Mouse (Mus musculus) layer of hippocampus, postnatal 25 days (tissue): ENCODE results near the gene Kpna4. TPM values are rescaled to one million over a fixed set of nuclear protein-coding genes. Genes with fewer than 3 reads are reported as not detected.
A peak's percentile ranks its signal among the peaks of the same experiment; 100 is the strongest.
"Not testable (repeated sequence)": the region's sequence is repeated elsewhere in the genome, so short reads cannot be mapped to it uniquely, and the experiment has no call there.

ENCODE experiments used
- DNase-seq, 2 experiments: peaks; one replicate each; pipeline ENCODE4 v3.0.0; 2022; ENCODE audit warnings: mixed read lengths in 2 of 2, low spot score in 1 of 2; ENCODE audit errors: extremely low spot score in 1 of 2
- total RNA-seq, 2 experiments: library from RNA; stranded (reverse); gene quantifications; 2 replicates each; pipeline ENCODE4 v1.2.3; 2021

Kpna4 gene
- total RNA-seq, 2 experiments from 2014 or later: 79.5 to 84.7 TPM

DNA sequence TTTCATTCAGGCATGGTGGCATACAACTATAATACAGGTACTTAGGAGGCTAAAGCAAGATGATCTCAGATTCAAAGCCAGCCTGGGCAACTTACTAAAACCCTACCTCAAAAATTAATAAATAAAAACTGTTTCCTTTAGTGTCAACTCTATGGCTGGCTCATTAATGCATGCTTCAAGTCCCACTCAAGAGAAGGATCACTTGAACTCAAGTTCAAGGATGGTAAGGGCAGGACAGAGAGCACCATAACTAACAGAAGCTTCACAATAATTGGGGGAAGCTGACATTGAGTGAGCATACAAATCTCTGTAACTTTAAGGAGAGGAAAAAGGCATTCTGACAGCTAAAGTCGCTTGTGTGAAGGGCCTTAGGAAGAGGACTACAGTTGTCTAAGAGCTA is 13.0 kb downstream of the Kpna4 start:
- no peak for DNase-seq

DNA sequence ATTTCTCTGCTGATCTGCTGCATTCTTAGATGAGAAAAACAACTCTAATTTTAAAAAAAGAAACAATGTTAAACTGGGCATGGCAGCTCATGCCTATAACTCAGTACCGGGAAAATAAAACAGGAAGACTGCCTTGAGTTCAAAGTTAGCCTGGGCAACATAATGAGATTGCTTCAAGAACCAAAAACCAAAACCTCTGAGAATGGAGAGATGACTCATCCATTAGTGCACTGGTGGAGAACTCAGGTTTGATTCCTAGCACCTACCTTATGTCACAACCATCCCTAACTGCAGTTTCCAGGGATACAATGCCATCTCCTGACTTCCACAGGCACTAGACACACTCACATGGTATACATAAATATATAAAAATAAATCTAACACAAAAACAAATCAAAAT is 17.8 kb downstream of the Kpna4 start:
- DNase-seq: no peak

DNA sequence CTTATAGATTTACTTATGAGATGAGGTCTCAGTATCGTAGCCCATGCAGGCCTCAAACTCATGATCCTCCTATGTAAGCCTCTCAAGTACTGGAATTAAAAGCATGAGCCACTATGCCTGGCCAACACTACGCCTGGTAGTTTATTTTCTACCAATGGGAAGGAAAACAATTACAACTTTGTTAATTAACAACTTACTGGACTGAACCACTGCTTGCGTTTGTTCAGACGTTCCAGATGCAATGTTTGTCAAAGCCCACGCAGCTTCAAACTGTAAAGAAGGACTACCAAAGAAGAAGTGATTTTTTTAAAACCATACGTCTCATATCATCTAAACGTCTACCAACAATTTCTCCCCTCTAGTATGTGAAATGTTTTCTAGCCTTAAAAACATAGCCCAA is 32.5 kb downstream of the Kpna4 start:
- no peak for DNase-seq

DNA sequence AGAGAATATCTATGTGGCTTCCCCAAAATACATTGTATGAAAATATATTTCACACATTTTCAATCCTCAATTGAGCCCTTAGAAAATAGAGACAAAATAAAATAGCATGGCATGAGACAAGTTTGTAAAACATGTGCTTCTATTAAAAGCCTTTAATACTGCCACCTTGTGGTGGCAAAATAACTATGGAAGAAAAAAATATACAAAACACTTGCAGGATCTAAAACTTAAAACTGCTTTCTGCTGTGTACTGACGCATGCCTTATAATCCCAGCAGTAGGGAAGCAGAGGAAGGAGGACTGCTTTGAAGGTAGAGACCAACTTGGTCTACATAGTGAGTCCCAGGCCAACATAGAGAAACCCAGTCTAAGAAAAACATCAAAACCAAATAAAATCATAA is 62.9 kb downstream of the Kpna4 start:
- DNase-seq: no peak

DNA sequence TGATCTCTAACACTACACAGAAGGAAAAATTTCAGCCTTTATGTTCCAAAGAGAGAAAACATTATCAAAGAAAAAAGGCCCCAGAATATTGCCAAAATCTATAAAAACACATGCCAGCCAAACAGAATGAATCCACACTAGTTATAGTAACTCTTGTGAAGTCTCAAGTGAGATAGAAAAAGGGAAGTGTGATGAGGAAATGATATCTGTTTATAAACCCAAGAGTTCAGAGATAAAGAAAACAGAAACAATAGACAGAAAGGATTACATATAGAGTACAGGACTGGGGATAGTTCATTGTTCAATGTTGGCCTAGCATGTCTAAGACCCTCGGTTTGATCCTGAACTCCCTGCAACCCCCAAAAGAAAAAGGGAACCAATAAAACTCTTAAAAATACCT is 64.1 kb downstream of the Kpna4 start:
- DNase-seq: no peak

DNA sequence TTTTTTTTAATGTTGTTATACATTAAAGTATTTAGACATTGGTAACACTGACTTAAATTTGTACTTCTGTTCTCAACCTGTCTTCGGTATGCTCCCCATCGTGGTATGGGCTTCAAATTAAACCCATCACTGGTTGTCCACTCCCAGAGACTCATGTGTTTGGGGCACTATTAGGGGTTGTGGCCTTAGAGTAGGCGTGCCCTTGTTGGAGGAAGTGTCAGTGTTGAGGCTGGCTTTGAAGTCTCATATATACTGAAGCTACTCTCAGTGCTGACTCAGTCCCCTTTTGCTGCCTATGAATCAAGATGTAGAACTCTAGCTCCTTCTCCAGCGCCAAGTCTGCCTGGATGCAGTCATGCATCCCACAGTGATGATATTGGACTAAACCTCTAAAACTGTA is 66.2 kb downstream of the Kpna4 start:
- DNase-seq: no peak

DNA sequence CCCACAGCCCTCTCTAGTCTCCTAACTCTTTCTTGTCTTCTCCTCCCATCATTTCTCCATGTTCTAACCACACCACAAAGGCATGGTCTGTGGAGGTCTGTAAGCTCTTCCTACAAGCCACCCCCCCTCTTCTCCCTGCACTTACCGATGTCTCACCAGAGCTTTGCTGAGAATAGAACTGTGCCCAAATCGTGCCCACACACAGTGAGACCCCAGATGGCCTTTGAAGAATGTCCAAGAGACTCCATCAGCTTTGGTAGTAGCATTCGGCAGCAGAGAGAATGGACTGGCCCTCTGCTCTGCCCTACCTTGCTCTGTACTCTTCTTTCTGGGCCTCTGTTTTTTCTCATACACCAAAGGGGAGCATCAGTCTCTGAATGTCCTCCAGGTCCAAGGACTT is 71.0 kb downstream of the Kpna4 start:
- no peak for DNase-seq

DNA sequence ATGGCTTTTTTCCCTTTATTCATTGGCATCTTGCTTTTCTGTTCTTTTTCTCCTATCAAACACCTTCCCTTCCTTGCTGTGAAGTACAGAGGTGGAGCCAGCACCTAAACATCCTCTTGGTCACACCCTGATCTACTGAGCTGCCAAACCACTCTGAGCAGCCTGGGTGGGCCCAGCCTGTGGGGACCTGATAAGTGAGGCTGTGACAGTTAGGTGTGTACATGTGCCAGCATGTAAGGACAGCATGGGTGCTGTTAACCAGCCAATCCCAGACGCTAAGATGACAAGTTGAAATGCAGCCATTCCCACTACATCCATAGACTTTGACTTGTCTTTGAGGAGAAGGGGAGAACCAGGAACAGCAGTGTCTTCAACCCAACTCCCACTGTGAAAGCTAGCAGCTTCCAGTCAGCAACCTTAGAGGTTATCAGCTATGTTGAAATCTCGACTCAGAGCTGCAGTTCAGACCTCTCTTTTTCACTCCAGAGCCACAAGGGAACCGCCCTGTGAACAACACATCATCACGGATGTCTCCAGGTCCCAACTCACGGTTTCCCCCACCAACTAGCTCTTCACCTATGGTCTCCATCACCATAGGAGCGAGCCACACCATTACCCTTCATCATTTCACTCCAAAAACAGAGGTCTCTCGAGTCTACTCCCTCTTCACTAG is 72.0 kb downstream of the Kpna4 start:
- no peak for DNase-seq

DNA sequence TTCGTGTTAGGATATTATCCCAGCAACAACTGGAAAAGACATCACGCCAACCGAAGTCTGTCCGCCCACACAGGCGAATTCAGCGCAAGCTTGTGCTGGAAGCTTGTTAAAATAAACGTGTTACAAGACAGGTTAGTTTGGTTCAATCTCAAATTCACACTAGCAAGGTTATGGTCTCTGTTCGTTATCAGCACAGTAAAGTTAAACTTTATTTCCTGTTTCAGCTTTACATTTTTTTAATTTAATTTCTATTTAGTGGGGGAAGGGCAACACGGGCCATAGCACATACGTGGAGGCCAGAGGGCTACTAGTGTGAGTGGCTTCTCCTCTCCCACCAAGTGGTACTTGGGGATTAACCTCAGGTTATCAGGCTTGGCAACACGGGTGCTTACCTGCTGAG is 75.0 kb downstream of the Kpna4 start:
- no peak for DNase-seq

DNA sequence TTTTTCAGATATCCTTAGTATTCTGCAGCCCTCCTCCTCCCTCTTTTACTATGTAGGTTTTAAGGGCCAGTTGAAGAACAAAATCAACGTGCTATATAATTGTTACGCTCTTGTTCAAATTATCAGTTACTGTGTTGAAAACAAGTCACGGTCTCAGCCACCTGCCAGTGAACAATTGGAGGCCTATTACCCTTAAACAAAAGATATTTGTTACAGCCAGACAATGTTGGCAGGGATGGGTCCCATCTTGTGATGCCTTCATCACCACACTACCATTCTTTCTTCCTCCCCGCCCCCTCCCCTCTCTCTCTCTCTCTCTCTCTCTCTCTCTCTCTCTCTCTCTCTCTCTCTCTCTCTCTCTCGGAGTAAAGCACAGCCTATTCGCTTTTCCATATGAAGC is 77.9 kb downstream of the Kpna4 start:
- DNase-seq: no peak

DNA sequence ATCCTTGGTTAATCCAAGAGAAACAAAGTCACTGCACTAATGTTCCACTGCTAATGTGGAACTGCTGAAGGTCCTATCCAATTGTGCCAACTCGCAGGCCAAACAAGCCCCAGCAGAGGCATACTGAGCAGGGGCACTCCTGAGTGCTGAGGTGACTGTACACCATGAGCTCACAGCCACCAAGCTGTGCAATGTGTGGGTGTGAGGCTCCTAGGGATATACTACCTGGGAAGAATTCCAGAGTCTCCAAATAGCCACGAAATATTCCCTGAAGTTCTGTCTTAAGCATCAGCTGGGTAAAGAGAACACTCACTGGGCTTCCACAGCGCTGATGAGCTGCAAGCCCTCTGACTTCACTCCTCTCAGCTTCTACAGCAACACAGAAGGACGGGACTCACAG is 79.2 kb downstream of the Kpna4 start:
- DNase-seq: no peak

DNA sequence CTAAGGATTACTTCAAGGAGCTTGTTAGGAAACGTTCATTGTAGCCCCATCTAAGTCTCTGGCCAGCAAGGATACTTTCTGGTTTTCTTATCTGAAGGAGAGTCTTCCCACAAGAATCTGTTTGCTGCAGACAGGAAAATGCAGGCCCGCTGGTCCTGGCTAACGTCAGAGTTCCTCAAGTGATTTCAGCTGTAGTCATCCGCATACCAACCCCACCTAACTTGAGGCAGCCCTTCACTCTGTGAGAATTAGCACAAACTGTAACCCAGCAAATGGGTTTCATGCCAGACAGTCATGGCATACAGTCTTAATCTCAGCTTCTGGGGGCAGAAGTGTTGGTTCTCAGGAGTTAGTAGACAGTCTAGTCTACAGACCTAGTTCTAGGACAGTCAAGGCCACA is 80.4 kb downstream of the Kpna4 start:
- DNase-seq: no peak

DNA sequence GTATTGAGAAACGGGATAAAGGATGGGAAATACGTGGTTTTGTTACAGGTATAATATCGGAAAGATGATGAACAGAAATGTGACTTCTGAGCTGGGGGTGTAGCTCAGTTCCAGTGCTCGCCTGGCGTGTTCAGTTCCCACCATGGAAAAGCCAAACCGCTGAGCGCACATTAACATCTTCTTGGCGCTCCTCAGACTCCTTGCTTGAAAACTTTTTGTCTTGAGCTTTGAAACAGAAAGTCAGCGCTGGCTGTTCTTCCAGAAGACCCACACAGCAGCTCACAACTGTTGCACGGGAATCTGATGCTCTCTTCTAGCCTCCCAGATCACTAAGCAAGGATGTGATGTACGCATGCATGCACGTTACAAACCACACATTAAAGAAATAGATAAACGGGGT is 81.2 kb downstream of the Kpna4 start:
- DNase-seq: no peak

DNA sequence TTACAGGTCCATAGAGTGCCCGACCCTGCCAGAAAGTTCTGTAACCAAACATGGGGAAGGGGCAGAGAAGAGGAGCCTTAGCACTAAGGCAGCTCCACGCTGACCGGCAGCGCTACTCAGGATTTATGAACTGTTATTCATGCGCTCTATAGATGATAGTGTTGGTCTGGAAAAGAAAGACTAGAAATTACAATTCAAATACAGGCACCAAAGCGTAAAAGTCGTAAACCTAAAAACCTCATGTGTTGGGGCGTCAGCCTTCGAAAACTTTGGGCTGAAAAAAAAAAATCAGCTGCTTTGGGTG is 81.6 kb downstream of the Kpna4 start:
- no peak for DNase-seq

DNA sequence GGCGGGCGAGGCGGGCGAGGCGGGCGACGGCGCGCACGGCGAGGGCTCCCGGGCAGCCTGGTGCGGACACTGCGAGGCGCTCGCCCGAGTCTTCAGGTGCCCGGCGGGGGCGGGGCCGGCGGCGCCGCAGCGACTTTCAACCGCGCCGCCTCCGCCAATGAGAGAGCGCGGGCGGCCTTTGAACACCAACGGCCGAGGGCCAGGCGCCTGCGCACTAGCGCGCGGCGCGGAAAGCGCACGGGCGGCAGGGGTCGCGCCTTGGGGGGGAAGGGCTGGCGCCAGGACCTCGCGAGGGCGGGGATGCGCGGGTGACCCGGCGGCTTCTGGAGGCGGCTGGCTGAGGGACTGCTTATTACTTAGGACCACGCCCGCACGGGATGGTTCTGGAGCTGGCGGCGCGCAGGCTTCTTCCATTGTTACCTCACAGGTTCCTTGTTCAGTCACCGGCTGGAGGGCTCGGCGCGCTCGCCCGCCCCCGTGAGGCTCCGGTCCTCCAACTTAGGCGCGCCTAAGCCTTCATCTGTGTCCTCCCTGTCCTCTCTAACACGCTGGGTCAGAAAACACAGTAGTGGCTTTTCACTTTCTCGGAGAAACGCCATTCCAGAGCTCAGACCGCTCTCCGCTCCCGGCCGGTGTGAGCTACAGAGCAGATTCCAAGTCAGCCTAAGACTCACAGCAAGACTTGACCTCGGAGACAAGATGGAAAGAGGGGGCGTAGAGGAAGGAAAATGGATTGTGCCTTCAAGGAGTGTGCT is 82.1 kb downstream of the Kpna4 start, which contains the start of gene Trim59:
Gene Trim59, minus strand, starts transcription at position 111 of the 755 bp plus-strand sequence.
- DNase-seq: peak; percentile 73 to 84

DNA sequence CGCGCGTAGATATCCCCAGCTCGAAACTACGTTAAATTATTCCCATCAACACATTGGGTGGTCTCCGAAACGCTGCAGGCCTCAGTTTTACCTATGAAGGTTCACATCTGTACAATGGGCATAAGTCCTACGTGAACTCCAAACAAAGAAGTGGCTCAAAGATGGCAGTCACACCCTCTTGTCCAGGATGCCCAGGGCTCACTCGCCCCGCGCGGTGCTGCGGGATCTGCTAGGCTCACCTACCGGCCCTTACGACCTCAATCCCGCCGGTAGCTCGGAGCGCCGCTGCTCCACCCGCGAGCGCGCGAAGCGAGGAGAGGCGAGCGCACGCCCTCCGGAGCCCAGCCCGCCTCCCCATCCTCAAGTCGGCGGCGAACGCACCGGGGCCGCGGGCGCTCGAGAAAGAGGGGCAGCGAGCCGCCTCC is 82.7 kb downstream of the Kpna4 start:
- peak in 1 of 2 experiments; percentile 26 for DNase-seq

DNA sequence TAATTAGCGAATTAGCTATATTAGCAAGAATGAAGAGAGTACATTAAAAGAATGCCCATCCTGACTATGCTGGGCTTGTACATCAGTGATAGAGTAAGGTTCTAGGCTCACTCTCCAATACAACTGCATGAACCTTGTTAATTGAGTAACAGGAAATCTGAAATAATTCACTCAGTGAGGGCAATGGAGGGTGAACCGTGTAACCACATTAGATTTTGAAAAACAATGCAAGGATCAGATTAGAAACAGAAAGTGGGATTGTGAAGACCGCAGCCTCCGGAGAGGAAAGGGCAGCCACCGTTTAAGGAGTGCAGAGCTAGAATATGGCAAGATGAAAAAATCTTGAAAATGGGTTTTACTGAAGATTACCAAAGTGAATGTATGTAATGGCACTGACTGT is 85.6 kb downstream of the Kpna4 start:
- no peak for DNase-seq

DNA sequence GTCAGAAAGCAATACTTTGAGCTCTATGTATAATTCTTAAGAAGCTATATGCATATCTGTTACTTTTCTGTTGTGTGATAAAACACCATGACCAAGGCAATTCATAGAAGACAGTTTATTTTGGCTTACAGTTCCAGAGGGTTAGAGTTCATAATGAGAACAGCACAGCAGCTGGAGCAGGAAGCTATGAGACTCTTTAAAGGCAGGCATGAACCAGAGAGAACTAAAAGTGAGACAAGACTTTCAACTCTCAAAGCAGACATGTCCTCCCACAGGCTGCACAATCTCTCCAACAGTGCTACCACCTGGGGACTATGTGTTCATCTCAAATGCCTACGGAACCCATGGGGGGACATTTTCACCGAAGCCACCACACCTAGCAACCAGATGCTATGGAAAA is 86.8 kb downstream of the Kpna4 start:
- DNase-seq: no peak

DNA sequence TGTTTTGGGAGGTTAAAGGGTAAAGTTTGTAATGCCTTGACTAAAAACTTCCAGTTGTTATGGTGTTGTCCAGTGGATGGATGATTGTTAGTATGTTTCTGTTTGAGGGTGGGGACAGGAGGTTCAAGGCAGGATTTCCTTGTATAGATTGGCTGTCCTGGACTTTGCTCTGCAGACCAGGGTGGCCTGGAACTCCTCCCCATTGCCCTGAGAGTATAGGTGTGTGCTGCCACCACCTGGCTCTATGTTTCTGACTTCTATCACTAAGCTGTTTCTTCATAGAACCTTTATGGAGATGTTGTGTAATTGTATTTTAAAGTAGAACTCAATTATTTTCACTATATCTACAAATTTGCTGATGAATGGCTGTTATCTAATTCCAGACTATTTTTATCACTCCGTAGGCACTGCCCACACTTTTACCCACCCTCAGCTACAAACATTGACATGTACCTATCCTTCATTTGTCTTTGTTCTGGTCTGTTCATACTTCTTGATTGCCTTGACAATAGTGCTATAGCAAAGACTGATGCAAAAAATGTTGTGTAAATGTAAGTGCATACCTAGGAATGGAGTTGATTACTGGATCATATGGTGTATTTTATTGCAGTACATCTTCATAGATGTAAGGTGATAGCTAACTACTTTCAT is 100.7 kb downstream of the Kpna4 start:
- DNase-seq: no peak

DNA sequence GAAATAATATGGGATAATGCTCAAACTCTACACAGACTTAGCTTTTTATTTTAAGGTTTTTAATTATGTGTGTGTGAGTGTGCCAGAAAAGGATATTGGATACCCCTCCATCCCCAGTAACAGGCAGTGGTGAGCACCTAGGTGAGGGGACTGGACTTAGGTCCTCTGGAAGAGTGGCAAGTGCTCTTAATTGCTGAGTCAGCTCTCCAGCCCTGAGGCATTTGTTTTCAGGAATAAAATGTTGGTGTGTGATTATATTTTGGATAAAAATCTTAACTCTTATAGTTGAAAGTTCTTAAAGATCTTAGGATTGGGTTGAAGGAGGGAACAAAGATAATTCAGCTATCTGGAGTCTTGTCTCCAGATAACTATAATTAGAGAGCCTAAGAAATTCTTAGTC is 106.1 kb downstream of the Kpna4 start:
- DNase-seq: no peak

DNA sequence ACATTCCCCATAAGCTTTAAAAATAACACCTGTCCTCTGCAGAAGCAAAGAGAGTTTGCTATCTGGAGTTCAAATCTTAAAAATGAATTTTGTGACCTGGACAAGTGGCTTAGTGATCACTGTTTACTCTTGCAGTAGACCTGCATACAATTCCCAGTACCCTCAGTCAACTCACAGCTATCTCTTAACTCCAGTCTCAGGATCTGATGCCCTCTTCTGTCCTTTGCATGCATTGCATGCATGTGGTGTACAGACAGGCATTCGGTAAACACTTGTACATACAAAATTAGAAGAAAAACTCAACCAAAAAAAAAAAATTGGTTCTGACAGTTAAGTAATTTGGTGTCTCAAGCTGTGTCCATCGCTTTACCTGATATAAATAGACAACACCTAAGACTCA is 106.6 kb downstream of the Kpna4 start:
- DNase-seq: no peak

DNA sequence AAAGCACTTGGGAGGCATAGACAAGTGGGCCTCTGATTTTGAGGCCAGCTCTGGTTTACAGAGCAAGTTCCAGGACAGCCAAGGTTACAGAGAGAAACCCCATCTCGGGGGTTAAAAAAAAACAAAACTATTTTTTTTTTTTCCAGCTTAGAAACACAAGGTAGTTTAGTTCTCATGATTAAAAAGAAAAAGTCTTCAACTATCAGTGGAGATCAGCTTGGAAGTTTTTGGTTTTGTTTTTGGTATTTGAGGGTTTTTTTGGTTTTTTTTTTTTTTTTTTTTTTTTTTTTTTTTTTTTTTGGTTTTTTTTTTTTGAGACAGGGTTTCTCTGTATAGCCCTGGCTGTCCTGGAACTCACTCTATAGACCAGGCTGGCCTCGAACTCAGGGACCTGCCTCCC is 108.3 kb downstream of the Kpna4 start:
- not testable (repeated sequence) for DNase-seq
